Mouse (Mus musculus) liver, adult 2 months (tissue): ENCODE data around the gene Cyth4. TPM values are rescaled to one million over a fixed set of nuclear protein-coding genes. Genes with fewer than 3 reads are reported as not detected.

Experiments used
- DNase-seq: peaks from one replicate; pipeline ENCODE4 v3.0.0-alpha.2; 2011; ENCODE audit warnings: low read depth, low spot score; ENCODE audit errors: extremely low read depth
- H3K27ac ChIP-seq: fragments of 200-500 bp; replicated peaks from 2 replicates; pipeline ENCODE4 v1.5.1; 2012; ENCODE audit warnings: low read depth, mild to moderate bottlenecking, control low read depth, inconsistent platforms, low read length; ENCODE audit not compliant: insufficient read depth
- H3K27me3 ChIP-seq: fragments of 200-500 bp; 2 replicates; pipeline ENCODE4 v1.6.1; 2012; ENCODE audit warnings: mild to moderate bottlenecking, moderate library complexity, low read length, inconsistent platforms; ENCODE audit not compliant: control insufficient read depth, insufficient read depth
- H3K36me3 ChIP-seq: fragments of 200-500 bp; 2 replicates; pipeline ENCODE4 v1.6.1; 2012; ENCODE audit warnings: low read length, inconsistent platforms; ENCODE audit not compliant: control insufficient read depth, insufficient read depth
- H3K4me1 ChIP-seq: fragments of 200-500 bp; 2 replicates; pipeline ENCODE4 v1.6.1; 2011; ENCODE audit warnings: low read length; ENCODE audit not compliant: control insufficient read depth, insufficient read depth
- H3K4me3 ChIP-seq: fragments of 200-500 bp; 2 replicates; pipeline ENCODE4 v1.5.1; 2011; ENCODE audit warnings: low read depth, mild to moderate bottlenecking, control low read depth, low read length, moderate library complexity; ENCODE audit not compliant: insufficient read depth
- H3K79me2 ChIP-seq: fragments of 200-500 bp; 2 replicates; pipeline ENCODE4 v1.6.1; 2012; ENCODE audit warnings: inconsistent platforms, mild to moderate bottlenecking, low read length, moderate library complexity; ENCODE audit not compliant: control insufficient read depth, insufficient read depth
- H3K9ac ChIP-seq: fragments of 200-500 bp; 2 replicates; pipeline ENCODE4 v1.6.1; 2012; ENCODE audit warnings: low read depth, mild to moderate bottlenecking, control low read depth, inconsistent platforms, low read length
- CTCF ChIP-seq: fragments of 200-500 bp; IDR thresholded peaks from 2 replicates; pipeline ENCODE4 v1.5.1; 2011; ENCODE audit warnings: low read depth, low read length, control low read depth
- POLR2A ChIP-seq: fragments of 200-500 bp; IDR thresholded peaks from 2 replicates; pipeline ENCODE4 v1.6.1; 2011; ENCODE audit warnings: low read length, control low read depth; ENCODE audit not compliant: insufficient read depth; ENCODE audit errors: extremely low read depth
- WGBS: fragments of 180-500 bp; shearing (Covaris S2); methylation state at CpG from one replicate; pipeline ENCODE4 v1.1.7; 2018; 5-methylcytosine and 5-hydroxymethylcytosine counted together
- polyA plus RNA-seq: library from polyadenylated mRNA; depleted of rRNA; stranded (reverse); fragments of >200 nt; gene quantifications from 2 replicates; pipeline ENCODE4 v1.2.3, GENCODE M21; 2012
- total RNA-seq: library from RNA; depleted of rRNA; stranded (reverse); fragments of >200 nt; gene quantifications from 2 replicates; pipeline ENCODE4 v1.2.3, GENCODE M21; 2014

Gene Cyth4
- total and polyA plus RNA-seq, 2 experiments, result 4.7 to 5.7 TPM

DNA sequence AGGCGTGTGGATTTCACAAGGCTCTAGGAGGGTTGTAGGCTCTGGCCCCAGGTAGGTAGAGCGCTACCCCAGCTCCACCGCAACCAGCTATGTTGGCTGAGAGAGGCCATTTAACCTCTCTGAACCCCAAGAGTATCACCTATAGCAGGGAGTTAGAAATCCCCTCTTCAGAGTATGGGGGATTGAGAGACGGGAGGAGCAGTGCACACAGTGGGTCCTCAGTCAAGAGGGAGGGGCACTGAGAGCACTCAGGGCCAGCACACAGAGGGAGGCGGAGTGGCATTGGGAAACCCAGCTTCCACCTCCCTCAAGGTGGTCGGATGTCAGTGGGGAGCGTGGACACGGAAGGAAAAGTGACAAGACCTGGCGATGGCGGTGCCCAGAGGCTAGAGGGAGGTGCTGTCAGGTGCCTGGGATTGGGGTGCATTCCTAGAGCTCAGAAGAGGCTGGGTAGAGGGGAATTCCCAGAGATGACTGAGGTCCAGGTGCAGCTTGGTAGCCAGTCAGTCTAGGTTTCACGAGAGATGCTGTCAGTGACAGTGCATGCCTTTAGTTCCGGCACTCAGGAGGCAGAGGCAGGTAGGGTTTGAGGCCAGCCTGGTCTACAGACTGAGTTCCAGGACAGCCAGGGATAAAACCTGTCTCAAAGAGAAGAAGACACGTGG lies 2.8 kb downstream of the Cyth4 start:
- TF ChIP-seq POLR2A (no peak), CTCF (no peak)
- DNase-seq, result no peak
- 81% methylated on average over 13 of the region's 13 CpGs for WGBS
- H3K27me3 ChIP-seq, result no peaks in the 10 kb centered on the region
- H3K9ac ChIP-seq, result no peak overlapping the region
- H3K4me3 ChIP-seq, result no peak overlapping the region
- H3K4me1 ChIP-seq, result no peaks in the 10 kb centered on the region
- H3K36me3 ChIP-seq, result no peaks in the 10 kb centered on the region
- H3K27ac ChIP-seq, result no peak overlapping the region
- no peaks in the 10 kb centered on the region for H3K79me2 ChIP-seq

- no peak for DNase-seq
- no peaks in the 10 kb centered on the region for H3K36me3 ChIP-seq
- no peak overlapping the region for H3K4me3 ChIP-seq
- H3K9ac ChIP-seq, result no peak overlapping the region
- H3K4me1 ChIP-seq, result no peaks in the 10 kb centered on the region
- no peaks in the 10 kb centered on the region for H3K79me2 ChIP-seq
- no peaks in the 10 kb centered on the region for H3K27me3 ChIP-seq
- 67% methylated on average over 6 of the region's 6 CpGs for WGBS
- H3K27ac ChIP-seq, result no peak overlapping the region
- TF ChIP-seq CTCF, result no peak
- TF ChIP-seq POLR2A, result no peak
These were observed 4.3 kb downstream of the Cyth4 start for GRCm38 (mm10) chr15:78601180-78601579.

GRCm38 (mm10) chr15:78604255-78604654 lies 7.4 kb downstream of the Cyth4 start:
- Histone ChIP-seq H3K36me3 (no peaks in the 10 kb centered on the region), H3K79me2 (no peaks in the 10 kb centered on the region), H3K4me3 (no peak overlapping the region), H3K27ac (no peak overlapping the region), H3K4me1 (no peaks in the 10 kb centered on the region), H3K9ac (no peak overlapping the region), H3K27me3 (no peaks in the 10 kb centered on the region)
- DNase-seq, result no peak
- TF ChIP-seq POLR2A (no peak), CTCF (no peak)
- WGBS, result 70% methylated on average over 6 of the region's 6 CpGs

DNA sequence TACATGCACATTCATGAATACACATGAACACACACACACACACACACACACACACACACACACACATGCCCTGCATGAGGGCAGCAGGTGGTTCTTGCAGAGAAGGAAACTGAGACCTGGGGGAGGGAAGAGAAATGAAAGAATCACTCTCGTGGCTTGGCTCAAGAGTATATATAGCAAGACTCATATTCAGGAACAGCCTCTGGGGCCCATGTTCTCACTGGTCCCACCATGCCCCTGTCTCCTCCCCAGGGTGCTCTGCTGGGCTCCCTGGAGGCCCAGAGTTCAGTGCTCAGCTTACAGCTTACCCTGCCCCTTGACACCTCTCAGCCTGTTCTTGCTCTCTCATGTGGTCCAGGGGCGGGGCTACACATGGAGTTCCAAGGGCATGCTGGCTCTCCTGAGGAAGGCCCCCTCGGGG lies 8.5 kb downstream of the Cyth4 start:
- H3K4me1 ChIP-seq, result no peaks in the 10 kb centered on the region
- H3K79me2 ChIP-seq, result no peaks in the 10 kb centered on the region
- TF ChIP-seq POLR2A (no peak), CTCF (no peak)
- no peak overlapping the region for H3K27ac ChIP-seq
- H3K9ac ChIP-seq, result no peak overlapping the region
- WGBS, result 45% methylated on average over 3 of the region's 3 CpGs
- no peaks in the 10 kb centered on the region for H3K36me3 ChIP-seq
- no peaks in the 10 kb centered on the region for H3K27me3 ChIP-seq
- DNase-seq, result no peak
- no peak overlapping the region for H3K4me3 ChIP-seq

DNA sequence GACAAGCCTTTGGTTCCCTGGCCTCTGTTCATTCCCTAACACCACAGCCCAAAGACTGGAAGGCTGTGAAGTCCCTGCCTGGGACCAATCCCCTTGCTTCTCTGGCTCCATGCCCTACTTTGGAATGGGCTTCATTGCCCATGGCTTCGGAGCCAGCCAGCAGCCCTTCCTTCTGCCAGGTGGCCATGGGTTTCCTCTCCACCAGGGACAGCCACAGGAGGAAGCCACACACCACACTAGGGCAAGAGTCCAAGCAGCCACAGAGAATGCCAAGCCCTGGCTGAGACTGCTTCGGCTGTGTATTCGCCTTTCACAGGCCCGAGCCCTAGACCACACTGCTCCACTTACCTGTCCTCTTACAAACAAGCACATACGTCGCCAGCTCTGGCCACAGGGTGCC lies 9.2 kb downstream of the Cyth4 start:
- no peak overlapping the region for H3K4me3 ChIP-seq
- H3K9ac ChIP-seq, result no peak overlapping the region
- TF ChIP-seq POLR2A (no peak), CTCF (no peak)
- no peaks in the 10 kb centered on the region for H3K27me3 ChIP-seq
- H3K27ac ChIP-seq, result no peak overlapping the region
- no peak for DNase-seq
- no peaks in the 10 kb centered on the region for H3K79me2 ChIP-seq
- WGBS, result 82% methylated on average over 6 of the region's 6 CpGs
- no peaks in the 10 kb centered on the region for H3K4me1 ChIP-seq
- H3K36me3 ChIP-seq, result no peaks in the 10 kb centered on the region

DNA sequence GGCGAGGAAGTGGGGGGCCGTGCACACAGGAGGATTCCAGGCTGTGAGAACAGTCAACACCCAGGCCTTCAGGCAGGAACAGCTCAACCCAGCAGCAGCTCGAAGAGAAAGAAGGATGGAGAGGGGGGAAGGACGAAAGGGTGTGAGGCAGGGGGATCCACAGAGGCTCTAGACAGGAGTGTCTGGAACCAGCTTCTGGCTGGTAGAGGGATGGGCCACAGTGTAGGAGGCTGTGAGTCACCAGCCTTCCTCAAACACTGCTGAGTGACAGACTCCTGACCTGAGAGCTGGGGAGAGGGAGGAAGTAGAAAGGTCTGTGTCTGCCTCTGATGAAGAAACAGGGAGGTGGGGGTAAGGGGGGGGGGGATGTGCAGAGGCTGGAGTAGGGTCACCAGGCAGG lies 10.6 kb downstream of the Cyth4 start:
- Histone ChIP-seq H3K9ac (no peak overlapping the region), H3K4me3 (no peak overlapping the region), H3K27ac (no peak overlapping the region), H3K79me2 (no peaks in the 10 kb centered on the region), H3K4me1 (no peaks in the 10 kb centered on the region), H3K27me3 (no peaks in the 10 kb centered on the region), H3K36me3 (no peaks in the 10 kb centered on the region)
- DNase-seq, result no peak
- 69% methylated on average over 4 of the region's 4 CpGs for WGBS
- no peak for TF ChIP-seq CTCF
- no peak for TF ChIP-seq POLR2A
